Mouse (Mus musculus) cerebral cortex, adult 2 months (tissue): ENCODE results near the gene B4galnt4.

Experiments
- WGBS: fragments of 180-500 bp; shearing (Covaris S2); methylation state at CpG from one replicate; pipeline ENCODE4 v1.1.7; 2018; 5-methylcytosine and 5-hydroxymethylcytosine counted together

The B4galnt4 gene

GRCm38 (mm10) chr7:141041661-141042060, 19.2 kb upstream of the B4galnt4 start:
- WGBS: 30% methylated on average over 5 of the region's 5 CpGs

GRCm38 (mm10) chr7:141042539-141042938, 18.4 kb upstream of the B4galnt4 start:
- 89% methylated on average over 4 of the region's 4 CpGs for WGBS

- 61% methylated on average over 6 of the region's 6 CpGs for WGBS
These were observed 13.8 kb upstream of the B4galnt4 start for GRCm38 (mm10) chr7:141046931-141047580.

- 9% methylated on average over 18 of the region's 19 CpGs for WGBS
These were observed 13.2 kb upstream of the B4galnt4 start for GRCm38 (mm10) chr7:141047581-141048225.

GRCm38 (mm10) chr7:141048226-141049218, 12.4 kb upstream of the B4galnt4 start:
- 6% methylated on average over 21 of the region's 21 CpGs for WGBS

- 49% methylated on average over 2 of the region's 2 CpGs for WGBS
These were observed 11.6 kb upstream of the B4galnt4 start for GRCm38 (mm10) chr7:141049326-141049725.

GRCm38 (mm10) chr7:141051060-141051685, 9.7 kb upstream of the B4galnt4 start:
- WGBS: 78% methylated on average over 17 of the region's 17 CpGs

GRCm38 (mm10) chr7:141052016-141052415, 8.9 kb upstream of the B4galnt4 start:
- WGBS: 90% methylated on average over 4 of the region's 4 CpGs

- 83% methylated on average over 2 of the region's 2 CpGs for WGBS
These were observed 8.5 kb upstream of the B4galnt4 start for GRCm38 (mm10) chr7:141052421-141052820.

- 83% methylated on average over 4 of the region's 4 CpGs for WGBS
These were observed 5.1 kb upstream of the B4galnt4 start for GRCm38 (mm10) chr7:141055785-141056184.

- 93% methylated on average over 6 of the region's 6 CpGs for WGBS
These were observed 3.9 kb upstream of the B4galnt4 start for GRCm38 (mm10) chr7:141056976-141057375.

GRCm38 (mm10) chr7:141057541-141057940, 3.4 kb upstream of the B4galnt4 start:
- 95% methylated on average over 1 of the region's 1 CpGs for WGBS

- 84% methylated on average over 14 of the region's 14 CpGs for WGBS
These were observed 2.1 kb upstream of the B4galnt4 start for GRCm38 (mm10) chr7:141058601-141059341.

- WGBS: 43% methylated on average over 2 of the region's 2 CpGs
These were observed 975 bp upstream of the B4galnt4 start for GRCm38 (mm10) chr7:141059929-141060328.

GRCm38 (mm10) chr7:141061269-141061692, 377 bp downstream of the B4galnt4 start:
- 2% methylated on average over 37 of the region's 37 CpGs for WGBS

GRCm38 (mm10) chr7:141062525-141062924, 1.6 kb downstream of the B4galnt4 start:
- 38% methylated on average over 7 of the region's 7 CpGs for WGBS

- WGBS: 57% methylated on average over 3 of the region's 3 CpGs
These were observed 2.4 kb downstream of the B4galnt4 start for GRCm38 (mm10) chr7:141063353-141063752.

GRCm38 (mm10) chr7:141064175-141064574, 3.3 kb downstream of the B4galnt4 start:
- WGBS: 63% methylated on average over 7 of the region's 7 CpGs

- 71% methylated on average over 7 of the region's 7 CpGs for WGBS
These were observed 3.7 kb downstream of the B4galnt4 start for GRCm38 (mm10) chr7:141064576-141064975.

- 81% methylated on average over 19 of the region's 19 CpGs for WGBS
These were observed 7.4 kb downstream of the B4galnt4 start for GRCm38 (mm10) chr7:141068351-141068750.
